Mouse (Mus musculus): ENCODE measurements at regions not wholly inside any gene's neighbourhood (a gene's known extent, or its start where the extent isn't known, plus 50 kb on each side); places are given as distances from the start of the nearest gene placed in this dataset.

GRCm38 (mm10) chr8:126810516-126810915, 135.1 kb downstream of the Tomm20 start:
- DNase-seq (ENCODE audit: low spot score) = no peak

GRCm38 (mm10) chr8:126809321-126809720, 136.3 kb downstream of the Tomm20 start:
- no peak for DNase-seq (ENCODE audit: low spot score)

- DNase-seq (ENCODE audit: low spot score) = no peak
Measured at GRCm38 (mm10) chr8:126808496-126808895, 137.1 kb downstream of the Tomm20 start.

GRCm38 (mm10) chr8:126807171-126807768, 138.4 kb downstream of the Tomm20 start:
- DNase-seq (ENCODE audit: low spot score) = peak; percentile 29

DNA sequence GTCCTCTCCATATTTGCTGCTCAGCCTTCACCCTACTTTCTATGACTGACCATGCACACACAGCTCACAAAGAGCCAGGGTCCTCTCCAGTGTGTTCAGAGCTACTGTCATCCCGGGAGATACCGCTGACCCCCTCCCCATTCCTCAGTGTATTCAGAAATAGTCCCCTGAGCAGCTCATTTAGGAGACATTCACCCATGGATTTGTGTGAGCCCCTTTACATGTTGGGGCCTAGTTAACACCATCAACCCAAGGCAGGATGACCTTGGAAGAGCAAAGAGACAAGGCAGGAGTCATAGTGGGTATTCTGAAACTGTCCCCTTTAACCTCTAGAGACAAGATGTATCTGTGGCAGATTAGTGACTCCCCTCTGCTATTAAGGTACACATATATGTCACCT, 139.1 kb downstream of the Tomm20 start:
- no peak for DNase-seq (ENCODE audit: low spot score)

GRCm38 (mm10) chr8:126806181-126806560, 139.5 kb downstream of the Tomm20 start:
- DNase-seq (ENCODE audit: low spot score) = no peak

GRCm38 (mm10) chr8:126805365-126806180, 140.1 kb downstream of the Tomm20 start:
- DNase-seq (ENCODE audit: low spot score) = peak; percentile 51

DNA sequence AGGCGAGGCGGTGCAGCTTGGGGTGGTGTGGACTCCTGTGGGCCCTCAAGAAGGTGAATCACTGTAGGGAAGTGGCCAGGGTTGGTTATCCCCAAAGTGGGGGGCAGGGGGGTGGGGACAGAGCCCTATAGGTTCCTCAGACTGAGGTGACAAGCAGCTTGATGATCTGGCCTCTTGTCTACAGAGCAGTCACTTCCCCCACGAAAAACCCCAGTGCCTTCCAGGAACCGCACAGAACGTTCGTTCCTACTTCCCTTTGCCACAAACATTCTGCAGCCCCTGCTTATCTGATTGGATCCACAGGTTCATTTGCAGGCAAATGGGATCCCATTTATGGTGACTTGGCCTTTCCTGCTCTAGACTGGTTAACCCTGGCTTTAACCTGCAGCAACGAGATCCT, 141.5 kb downstream of the Tomm20 start:
- DNase-seq (ENCODE audit: low spot score) = no peak

DNA sequence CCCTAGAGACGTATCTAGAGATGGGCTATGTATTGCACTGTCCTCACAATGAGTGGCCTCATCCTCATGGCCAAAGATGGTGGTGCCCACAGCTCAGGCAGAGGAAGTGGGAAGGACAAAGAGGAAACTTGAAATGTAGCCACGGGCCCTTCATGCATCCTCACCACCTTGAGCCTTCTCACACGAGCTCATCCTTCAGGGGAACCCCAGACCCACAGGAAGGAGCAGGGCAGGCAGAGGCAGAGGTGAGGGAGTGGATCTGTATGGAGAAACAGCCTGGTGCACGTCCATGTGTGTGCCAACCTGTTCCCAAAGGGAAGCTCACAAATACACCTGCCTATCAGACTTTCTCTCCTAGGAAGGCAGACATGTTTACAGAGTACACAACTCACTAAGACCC, 143.0 kb downstream of the Tomm20 start:
- DNase-seq (ENCODE audit: low spot score) = no peak

DNA sequence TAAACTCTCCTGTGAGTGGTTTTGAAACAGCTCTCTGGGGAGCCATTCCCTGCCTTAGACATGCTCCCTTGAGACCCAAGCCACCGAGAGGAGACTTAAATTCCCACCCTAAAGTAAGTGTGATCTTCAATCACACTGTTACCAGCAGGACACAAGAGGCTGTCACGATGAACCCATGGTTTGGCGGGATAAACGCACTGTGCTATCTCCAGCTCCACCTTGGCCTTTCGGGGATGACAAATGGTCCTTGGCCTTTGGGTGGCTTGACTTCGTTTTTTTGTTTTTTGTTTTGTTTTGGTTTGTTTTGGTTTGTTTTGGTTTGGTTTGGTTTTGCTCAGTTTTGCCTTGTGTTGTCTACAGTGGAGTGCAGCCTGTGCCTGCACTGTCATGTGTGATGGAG, 144.7 kb downstream of the Tomm20 start:
- DNase-seq (ENCODE audit: low spot score) = no peak

DNA sequence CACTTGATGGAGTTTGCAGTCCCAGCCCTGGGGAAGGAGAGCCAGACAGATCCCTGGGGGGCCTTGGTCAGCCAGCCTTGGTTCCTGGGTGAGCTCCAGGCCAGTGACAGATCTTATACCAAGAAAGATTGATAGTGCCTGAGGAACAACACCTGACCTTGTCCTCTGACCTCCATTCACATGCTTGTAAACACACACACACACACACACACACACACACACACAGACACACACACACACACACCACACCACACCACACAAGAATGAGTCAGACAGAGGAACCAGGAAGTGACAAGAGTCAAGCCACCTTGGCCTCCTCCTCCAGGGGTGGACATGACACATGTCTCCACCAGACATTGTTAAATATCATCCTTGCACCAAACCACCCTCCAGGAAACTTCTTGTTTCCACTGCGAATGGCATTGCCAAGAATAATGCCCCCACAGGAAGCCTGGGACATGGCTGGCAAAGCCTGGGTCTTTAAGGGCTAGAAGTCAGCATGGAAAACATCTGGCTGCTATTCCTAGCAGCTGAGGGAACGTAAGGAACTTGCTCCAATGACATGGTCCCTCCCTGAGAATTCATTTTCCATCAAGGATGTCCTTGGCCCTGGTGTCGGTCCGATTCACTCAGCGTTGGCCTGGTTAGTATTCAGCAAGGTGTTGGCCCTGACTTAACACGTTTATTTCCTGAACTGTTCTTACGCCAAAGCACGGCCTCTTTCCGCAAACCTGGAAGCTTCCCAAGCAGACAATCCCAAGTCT, 147.9 kb downstream of the Tomm20 start:
- no peak for DNase-seq (ENCODE audit: low spot score)

DNA sequence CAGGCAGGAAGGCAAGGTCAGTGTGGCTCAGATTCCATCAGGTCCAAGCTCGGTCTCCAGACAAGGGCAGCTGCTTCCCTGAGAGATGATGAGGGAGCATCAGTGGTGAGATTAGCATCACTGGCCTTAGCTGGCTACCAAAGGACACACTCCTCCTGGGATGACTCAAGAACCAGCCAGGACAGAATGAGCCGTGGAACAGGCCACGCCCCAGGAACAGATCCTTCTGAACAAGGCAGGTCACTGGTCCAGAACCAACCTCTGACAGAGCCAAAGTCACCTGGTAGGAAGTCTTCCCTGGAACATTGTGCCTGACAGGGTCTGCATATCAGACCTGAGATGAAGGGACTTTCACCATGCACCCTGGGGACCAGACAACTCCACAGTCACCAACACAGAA, 152.0 kb downstream of the Tomm20 start:
- peak; percentile 25 for DNase-seq (ENCODE audit: low spot score)

DNA sequence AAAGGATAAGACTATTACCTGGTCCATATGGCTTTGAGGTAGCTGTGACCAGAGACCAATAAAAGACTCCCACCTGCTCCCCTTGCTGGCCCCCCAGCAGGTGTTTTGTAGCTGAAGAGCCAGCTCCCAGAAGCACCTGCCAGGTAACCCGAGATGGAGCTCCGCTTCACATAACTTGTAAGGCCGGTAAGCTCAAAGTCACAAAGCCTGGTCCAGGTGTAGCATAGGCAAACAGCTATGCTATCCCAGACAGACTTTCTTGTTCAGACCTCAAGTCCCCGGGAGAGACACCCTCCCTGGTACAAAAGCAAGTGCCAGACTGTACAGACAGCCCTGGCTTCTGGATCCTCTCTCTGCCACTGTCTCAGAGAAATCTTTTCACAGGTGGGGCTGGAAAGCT, 154.6 kb downstream of the Tomm20 start:
- DNase-seq (ENCODE audit: low spot score) = no peak

DNA sequence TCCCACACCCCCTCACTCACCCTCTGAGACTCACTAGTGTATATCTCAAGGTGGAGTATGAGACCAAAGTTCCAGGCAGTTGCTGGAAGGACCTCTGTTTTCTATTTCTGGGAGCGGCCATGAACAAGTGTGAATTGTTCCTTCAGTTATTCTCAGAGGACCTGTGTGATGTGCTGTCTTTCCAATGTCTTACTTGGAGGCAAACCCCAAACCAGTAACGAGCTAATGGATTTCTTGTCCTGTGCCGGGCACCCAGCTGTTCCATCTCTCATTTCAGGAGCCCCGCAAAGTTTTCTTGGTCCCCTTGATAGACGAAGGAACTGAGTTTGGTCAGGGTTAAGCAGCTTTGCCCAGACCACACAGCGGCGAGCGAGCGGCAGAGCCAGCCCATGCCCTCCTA, 155.4 kb downstream of the Tomm20 start:
- no peak for DNase-seq (ENCODE audit: low spot score)

DNA sequence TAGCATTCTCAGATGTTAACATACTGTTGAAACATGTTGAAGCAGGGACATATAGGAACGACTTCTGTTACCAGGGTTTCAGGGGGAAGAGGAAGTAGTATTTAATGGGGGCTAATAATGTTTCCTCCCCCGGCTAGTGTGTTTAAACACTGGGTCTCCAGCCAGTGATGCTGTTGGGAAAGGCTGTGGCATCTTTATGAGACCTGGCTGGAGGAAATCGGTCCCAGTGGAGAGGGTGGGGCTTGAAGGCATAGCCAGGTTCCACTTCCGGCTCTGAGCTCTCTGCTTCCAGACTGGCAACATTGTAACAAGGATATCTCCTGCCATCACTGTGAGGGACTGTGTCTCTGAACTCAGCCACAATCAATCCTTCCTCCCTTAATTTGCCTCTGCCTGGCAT, 156.6 kb downstream of the Tomm20 start:
- no peak for DNase-seq (ENCODE audit: low spot score)

- DNase-seq (ENCODE audit: low spot score) = no peak
Measured at GRCm38 (mm10) chr8:126788669-126789068, 157.0 kb downstream of the Tomm20 start.

GRCm38 (mm10) chr8:126787398-126787797, 158.2 kb downstream of the Tomm20 start:
- no peak for DNase-seq (ENCODE audit: low spot score)

GRCm38 (mm10) chr8:126785211-126785610, 160.4 kb downstream of the Tomm20 start:
- no peak for DNase-seq (ENCODE audit: low spot score)

DNA sequence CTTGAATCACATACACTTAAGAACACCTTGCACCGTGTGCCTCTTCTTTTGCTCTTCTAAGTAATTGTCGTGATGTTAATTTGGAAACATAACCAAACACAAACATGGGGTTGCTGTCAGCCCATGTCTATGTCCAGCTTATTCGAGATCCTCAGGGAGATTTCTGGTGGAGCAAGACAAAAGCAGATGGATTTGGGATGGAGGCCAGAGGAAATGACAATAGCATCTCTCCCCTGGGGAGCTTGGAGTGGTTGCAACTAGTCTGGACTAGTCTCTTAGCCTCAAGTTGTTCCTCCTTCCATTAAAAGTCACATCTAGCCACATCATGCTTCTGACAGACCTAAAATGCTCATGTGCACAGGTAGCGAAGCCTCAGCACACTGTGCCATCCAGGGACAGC, 161.0 kb downstream of the Tomm20 start:
- DNase-seq (ENCODE audit: low spot score) = no peak

- DNase-seq (ENCODE audit: low spot score) = peak; percentile 22
Measured at GRCm38 (mm10) chr8:126783703-126784440, 161.8 kb downstream of the Tomm20 start.

DNA sequence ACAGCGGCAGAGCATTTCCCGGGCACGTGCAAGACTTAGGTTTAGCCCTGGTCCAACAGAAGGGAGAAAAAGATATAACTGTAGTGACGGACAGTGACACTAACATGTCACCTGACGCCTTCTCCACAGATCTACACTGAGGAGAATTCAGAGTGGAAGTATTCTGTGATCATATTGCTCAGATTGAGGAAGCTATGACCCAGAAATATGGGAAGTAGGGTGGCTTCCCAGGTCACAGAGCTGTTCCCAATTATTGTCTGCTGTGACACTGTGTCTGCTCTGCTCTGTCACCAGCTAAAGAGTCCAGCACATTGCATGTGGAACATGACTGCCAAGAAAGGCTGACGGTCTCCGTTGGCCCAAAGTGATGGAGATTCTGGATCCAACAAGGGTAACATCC, 167.0 kb downstream of the Tomm20 start:
- no peak for DNase-seq (ENCODE audit: low spot score)

DNA sequence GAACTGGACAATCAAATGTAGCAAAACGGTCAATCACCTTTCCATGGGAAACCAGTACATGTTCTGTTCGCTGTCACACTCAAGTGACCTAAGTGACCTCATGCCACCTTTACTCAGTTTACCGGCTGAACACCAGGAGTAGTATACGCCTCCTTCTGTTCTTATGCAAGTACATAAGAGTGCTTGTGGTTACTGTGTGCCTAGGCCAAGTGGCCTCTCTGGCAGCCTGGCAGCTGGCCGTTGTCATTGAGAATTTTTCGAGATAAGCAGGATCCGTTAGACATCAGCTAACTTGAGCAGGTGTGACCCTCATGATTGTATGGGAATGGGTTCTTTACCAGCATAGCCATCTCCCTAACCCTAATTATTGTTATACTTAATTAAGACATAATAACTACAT, 167.5 kb downstream of the Tomm20 start:
- no peak for DNase-seq (ENCODE audit: low spot score)

Measured in urinary bladder, postnatal 14 days (tissue).